Mouse (Mus musculus): Measurements from ENCODE around the gene Lats2. TPM values are rescaled to one million over a fixed set of nuclear protein-coding genes. Genes with fewer than 3 reads are reported as not detected.
"Not testable (repeated sequence)": the region's sequence is repeated elsewhere in the genome, so short reads cannot be mapped to it uniquely, and the experiment has no call there.

Gene Lats2
- polyA plus RNA-seq, 1 experiment from 2014 or later = 25.9 TPM

DNA sequence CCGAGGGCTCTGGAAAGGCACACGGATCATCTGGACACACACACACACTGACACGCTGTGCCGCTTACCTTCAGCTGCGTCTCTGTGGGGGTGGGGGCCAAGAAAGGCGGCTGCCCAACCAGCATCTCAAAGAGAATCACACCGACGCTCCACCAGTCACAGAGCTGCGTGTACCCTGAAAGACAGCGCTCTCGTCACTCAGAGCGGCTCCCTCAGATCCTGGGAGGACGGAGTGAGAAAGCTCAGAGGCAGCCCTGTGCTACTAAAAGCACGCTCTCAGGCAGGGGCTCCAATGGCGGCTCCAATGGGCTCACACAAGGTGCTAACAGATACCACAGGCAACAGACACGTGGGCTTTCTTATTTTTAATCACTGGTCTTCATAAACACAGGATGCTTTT lies 63.9 kb downstream of the Lats2 start:
- H3K27ac ChIP-seq (replicated peaks in 1 of 2; ENCODE audit: control insufficient read depth in 1 of 2, insufficient read depth in 1 of 2, low read depth in 2 of 2, low read length in 2 of 2) = no peak overlapping the region
- H3K4me2 ChIP-seq (ENCODE audit: low read length) = no peak overlapping the region

DNA sequence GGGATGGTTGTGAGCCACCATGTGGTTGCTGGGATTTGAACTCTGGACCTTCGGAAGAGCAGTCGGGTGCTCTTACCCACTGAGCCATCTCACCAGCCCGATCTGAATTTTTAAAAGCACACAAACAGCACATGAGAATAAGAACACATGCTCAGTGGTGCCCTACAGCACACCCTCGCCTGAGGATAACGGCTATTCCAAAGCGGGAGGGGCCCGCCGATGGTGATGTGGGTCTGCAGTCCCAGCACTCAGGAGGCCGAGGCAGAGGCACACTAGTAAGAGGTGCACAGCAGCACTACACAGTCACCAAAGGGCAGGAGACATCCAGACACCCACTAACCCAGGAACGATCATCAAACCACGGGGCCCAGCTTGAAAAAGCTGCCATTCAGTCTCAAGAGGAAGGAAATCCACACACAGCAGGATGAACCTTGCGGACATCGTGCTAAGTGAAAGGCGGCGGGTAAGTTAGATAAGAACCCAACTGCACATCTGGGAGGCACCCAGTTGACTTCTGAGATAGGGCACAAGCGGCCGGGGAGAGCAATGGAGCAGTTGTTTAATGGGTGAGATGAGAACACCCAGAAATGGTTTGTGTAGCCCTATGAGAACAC lies 65.6 kb downstream of the Lats2 start:
- Histone ChIP-seq H3K4me3 (ENCODE audit: control insufficient read depth in 1 of 2, insufficient read depth in 1 of 2, low read depth in 1 of 2, low read length in 2 of 2) (no peak overlapping the region), H3K27ac (replicated peaks in 1 of 2; ENCODE audit: control insufficient read depth in 1 of 2, insufficient read depth in 1 of 2, low read depth in 2 of 2, low read length in 2 of 2) (no peak overlapping the region), H3K9ac (ENCODE audit: low read length) (no peak overlapping the region), H3K36me3 (ENCODE audit: control insufficient read depth, insufficient read depth, low read length) (peaks cover 88% of the 10 kb centered on the region), H3K4me1 (ENCODE audit: control insufficient read depth in 2 of 2, insufficient read depth in 2 of 2, low read length in 2 of 2) (no peaks in the 10 kb centered on the region), H3K27me3 (ENCODE audit: control insufficient read depth, insufficient read depth, low read length) (no peaks in the 10 kb centered on the region), H3K9me3 (ENCODE audit: control insufficient read depth, low read length) (no peaks in the 10 kb centered on the region), H3K4me2 (ENCODE audit: low read length) (no peak overlapping the region)
- ATAC-seq (ENCODE audit: insufficient number of reproducible peaks, insufficient read depth, low FRiP score, low read depth) = no peak
- 80% methylated on average over 17 of the region's 17 CpGs for WGBS

More for the DNA sequence above, 63.9 kb downstream of the Lats2 start:
- no peak overlapping the region for H3K9ac ChIP-seq (ENCODE audit: low read length)
- ATAC-seq (ENCODE audit: insufficient number of reproducible peaks, insufficient read depth, low FRiP score, low read depth) = no peak
- no peak overlapping the region for H3K4me3 ChIP-seq (ENCODE audit: control insufficient read depth in 1 of 2, insufficient read depth in 1 of 2, low read depth in 1 of 2, low read length in 2 of 2)
- H3K36me3 ChIP-seq (ENCODE audit: control insufficient read depth, insufficient read depth, low read length) = peaks cover 90% of the 10 kb centered on the region
- no peaks in the 10 kb centered on the region for H3K27me3 ChIP-seq (ENCODE audit: control insufficient read depth, insufficient read depth, low read length)
- WGBS = 82% methylated on average over 16 of the region's 16 CpGs
- no peaks in the 10 kb centered on the region for H3K9me3 ChIP-seq (ENCODE audit: control insufficient read depth, low read length)
- no peaks in the 10 kb centered on the region for H3K4me1 ChIP-seq (ENCODE audit: control insufficient read depth in 2 of 2, insufficient read depth in 2 of 2, low read length in 2 of 2)

DNA sequence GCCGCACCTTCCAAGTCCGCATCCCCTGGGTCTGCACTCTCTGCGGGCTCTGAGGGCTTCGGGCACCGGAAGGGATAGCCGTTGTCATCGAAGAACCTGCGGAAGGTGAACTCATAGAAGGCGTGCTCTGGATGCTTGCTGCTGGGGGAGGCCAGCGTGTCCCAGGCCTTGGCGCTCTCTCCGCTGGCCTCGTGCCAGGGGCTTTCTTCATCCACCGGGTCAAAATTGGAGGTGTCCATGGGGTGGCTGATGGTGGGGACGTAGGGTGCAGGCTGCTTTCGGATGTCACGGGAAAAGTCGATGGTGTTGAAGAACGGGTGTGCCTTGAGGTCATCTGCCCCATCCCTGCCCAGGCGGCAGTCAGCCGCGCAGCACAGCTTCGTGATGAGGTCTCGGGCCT lies 66.9 kb downstream of the Lats2 start:
- no peak overlapping the region for H3K27ac ChIP-seq (replicated peaks in 1 of 2; ENCODE audit: control insufficient read depth in 1 of 2, insufficient read depth in 1 of 2, low read depth in 2 of 2, low read length in 2 of 2)
- H3K4me2 ChIP-seq (ENCODE audit: low read length) = no peak overlapping the region
- no peak overlapping the region for H3K4me3 ChIP-seq (ENCODE audit: control insufficient read depth in 1 of 2, insufficient read depth in 1 of 2, low read depth in 1 of 2, low read length in 2 of 2)
- H3K36me3 ChIP-seq (ENCODE audit: control insufficient read depth, insufficient read depth, low read length) = peaks cover 76% of the 10 kb centered on the region
- no peak overlapping the region for H3K9ac ChIP-seq (ENCODE audit: low read length)
- no peaks in the 10 kb centered on the region for H3K27me3 ChIP-seq (ENCODE audit: control insufficient read depth, insufficient read depth, low read length)
- no peaks in the 10 kb centered on the region for H3K4me1 ChIP-seq (ENCODE audit: control insufficient read depth in 2 of 2, insufficient read depth in 2 of 2, low read length in 2 of 2)
- WGBS = 91% methylated on average over 24 of the region's 24 CpGs
- H3K9me3 ChIP-seq (ENCODE audit: control insufficient read depth, low read length) = no peaks in the 10 kb centered on the region
- no peak for ATAC-seq (ENCODE audit: insufficient number of reproducible peaks, insufficient read depth, low FRiP score, low read depth)

DNA sequence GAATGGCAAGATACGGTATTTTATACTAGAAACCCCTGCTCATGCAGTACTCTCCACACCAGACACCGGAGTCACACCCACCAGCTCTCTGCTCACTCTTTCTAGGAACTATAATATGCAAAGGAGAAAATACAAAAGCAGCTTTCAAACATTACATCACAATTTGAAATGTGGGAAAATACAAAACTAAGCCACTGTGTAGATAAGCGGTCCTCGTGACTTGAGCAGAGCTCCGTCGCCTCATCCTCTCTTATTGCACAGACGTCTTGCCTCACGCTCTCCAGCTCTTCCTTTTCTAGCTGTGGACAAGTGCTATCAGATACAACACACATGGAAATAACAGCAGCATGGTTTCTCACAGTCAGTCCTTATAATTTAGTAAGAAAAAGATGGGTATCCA lies 67.5 kb downstream of the Lats2 start:
- Histone ChIP-seq H3K4me3 (ENCODE audit: control insufficient read depth in 1 of 2, insufficient read depth in 1 of 2, low read depth in 1 of 2, low read length in 2 of 2) (no peak overlapping the region), H3K27ac (replicated peaks in 1 of 2; ENCODE audit: control insufficient read depth in 1 of 2, insufficient read depth in 1 of 2, low read depth in 2 of 2, low read length in 2 of 2) (no peak overlapping the region), H3K9ac (ENCODE audit: low read length) (no peak overlapping the region), H3K36me3 (ENCODE audit: control insufficient read depth, insufficient read depth, low read length) (peaks cover 69% of the 10 kb centered on the region), H3K9me3 (ENCODE audit: control insufficient read depth, low read length) (no peaks in the 10 kb centered on the region), H3K4me1 (ENCODE audit: control insufficient read depth in 2 of 2, insufficient read depth in 2 of 2, low read length in 2 of 2) (no peaks in the 10 kb centered on the region), H3K27me3 (ENCODE audit: control insufficient read depth, insufficient read depth, low read length) (no peaks in the 10 kb centered on the region), H3K4me2 (ENCODE audit: low read length) (no peak overlapping the region)
- WGBS = 78% methylated on average over 8 of the region's 8 CpGs
- ATAC-seq (ENCODE audit: insufficient number of reproducible peaks, insufficient read depth, low FRiP score, low read depth) = no peak

DNA sequence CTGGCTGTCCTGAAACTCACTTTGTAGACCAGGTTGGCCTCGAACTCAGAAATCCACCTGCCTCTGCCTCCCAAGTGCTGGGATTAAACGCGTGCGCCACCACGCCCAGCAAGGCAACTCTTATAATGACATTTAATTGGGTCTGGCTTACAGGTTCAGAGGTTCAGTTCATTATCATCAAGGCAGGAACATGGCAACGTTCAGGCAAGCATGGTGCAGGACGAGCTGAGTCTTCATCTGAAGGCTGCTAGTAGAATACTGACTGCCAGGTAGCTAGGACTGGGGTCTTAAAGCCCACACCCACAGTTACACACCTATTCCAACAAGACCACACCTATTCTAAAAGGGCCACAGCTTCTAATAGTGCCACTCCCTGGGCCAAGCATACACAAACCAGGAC lies 70.1 kb downstream of the Lats2 start:
- 91% methylated on average over 7 of the region's 7 CpGs for WGBS
- H3K9me3 ChIP-seq (ENCODE audit: control insufficient read depth, low read length); H3K4me3 ChIP-seq (ENCODE audit: control insufficient read depth in 1 of 2, insufficient read depth in 1 of 2, low read depth in 1 of 2, low read length in 2 of 2); H3K9ac ChIP-seq (ENCODE audit: low read length); H3K27me3 ChIP-seq (ENCODE audit: control insufficient read depth, insufficient read depth, low read length); ATAC-seq (ENCODE audit: insufficient number of reproducible peaks, insufficient read depth, low FRiP score, low read depth); H3K4me2 ChIP-seq (ENCODE audit: low read length); H3K27ac ChIP-seq (replicated peaks in 1 of 2; ENCODE audit: control insufficient read depth in 1 of 2, insufficient read depth in 1 of 2, low read depth in 2 of 2, low read length in 2 of 2); H3K4me1 ChIP-seq (ENCODE audit: control insufficient read depth in 2 of 2, insufficient read depth in 2 of 2, low read length in 2 of 2): not testable (repeated sequence)
- H3K36me3 ChIP-seq (ENCODE audit: control insufficient read depth, insufficient read depth, low read length) = peaks cover 46% of the 10 kb centered on the region

DNA sequence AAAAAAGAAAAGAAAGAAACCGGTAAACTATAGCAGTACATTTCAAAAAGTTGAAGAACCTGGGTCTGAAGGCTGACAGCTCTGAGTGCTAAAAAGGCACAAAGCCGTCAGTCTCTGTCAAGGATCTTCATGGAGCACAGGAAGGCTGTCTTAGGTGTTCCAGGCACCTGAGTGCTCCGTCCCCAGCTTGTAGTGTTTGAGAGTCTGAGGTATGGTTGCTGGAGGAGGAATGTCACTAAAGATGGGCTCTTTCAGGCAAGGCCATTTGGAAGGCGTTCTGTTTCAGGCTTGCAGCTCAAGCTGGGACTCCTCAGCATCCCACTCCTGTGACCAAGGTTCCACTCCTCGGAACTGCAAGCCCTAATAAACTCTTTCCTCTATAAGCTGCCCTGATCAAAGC lies 70.7 kb downstream of the Lats2 start:
- no peak overlapping the region for H3K27ac ChIP-seq (replicated peaks in 1 of 2; ENCODE audit: control insufficient read depth in 1 of 2, insufficient read depth in 1 of 2, low read depth in 2 of 2, low read length in 2 of 2)
- no peak overlapping the region for H3K4me3 ChIP-seq (ENCODE audit: control insufficient read depth in 1 of 2, insufficient read depth in 1 of 2, low read depth in 1 of 2, low read length in 2 of 2)
- H3K4me2 ChIP-seq (ENCODE audit: low read length) = no peak overlapping the region
- H3K4me1 ChIP-seq (ENCODE audit: control insufficient read depth in 2 of 2, insufficient read depth in 2 of 2, low read length in 2 of 2) = no peaks in the 10 kb centered on the region
- peaks cover 40% of the 10 kb centered on the region for H3K36me3 ChIP-seq (ENCODE audit: control insufficient read depth, insufficient read depth, low read length)
- no peak overlapping the region for H3K9ac ChIP-seq (ENCODE audit: low read length)
- H3K27me3 ChIP-seq (ENCODE audit: control insufficient read depth, insufficient read depth, low read length) = no peaks in the 10 kb centered on the region
- 85% methylated on average over 5 of the region's 5 CpGs for WGBS
- H3K9me3 ChIP-seq (ENCODE audit: control insufficient read depth, low read length) = no peaks in the 10 kb centered on the region
- no peak for ATAC-seq (ENCODE audit: insufficient number of reproducible peaks, insufficient read depth, low FRiP score, low read depth)

DNA sequence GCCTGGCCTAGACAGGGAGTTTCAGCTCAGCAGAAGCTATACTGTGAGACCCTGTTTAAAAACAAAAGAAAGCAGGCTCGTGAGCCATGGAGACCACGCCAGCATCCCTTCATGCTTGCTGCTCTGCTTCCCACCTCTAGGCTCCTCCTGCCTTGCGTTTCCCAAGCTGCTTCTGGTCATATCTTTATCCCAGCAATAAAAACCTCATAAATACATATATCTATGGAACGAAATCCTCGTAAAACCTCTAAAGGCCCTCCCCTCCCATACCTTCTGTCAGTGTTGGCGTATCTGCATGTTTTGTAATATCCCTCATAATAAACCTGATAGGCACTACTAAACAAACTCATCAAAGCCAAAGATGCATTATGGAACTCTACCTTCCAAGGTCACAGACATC lies 71.5 kb downstream of the Lats2 start:
- Histone ChIP-seq H3K27ac (replicated peaks in 1 of 2; ENCODE audit: control insufficient read depth in 1 of 2, insufficient read depth in 1 of 2, low read depth in 2 of 2, low read length in 2 of 2) (no peak overlapping the region), H3K9me3 (ENCODE audit: control insufficient read depth, low read length) (no peaks in the 10 kb centered on the region), H3K9ac (ENCODE audit: low read length) (no peak overlapping the region), H3K4me2 (ENCODE audit: low read length) (no peak overlapping the region), H3K36me3 (ENCODE audit: control insufficient read depth, insufficient read depth, low read length) (peaks cover 34% of the 10 kb centered on the region), H3K27me3 (ENCODE audit: control insufficient read depth, insufficient read depth, low read length) (no peaks in the 10 kb centered on the region), H3K4me1 (ENCODE audit: control insufficient read depth in 2 of 2, insufficient read depth in 2 of 2, low read length in 2 of 2) (no peaks in the 10 kb centered on the region), H3K4me3 (ENCODE audit: control insufficient read depth in 1 of 2, insufficient read depth in 1 of 2, low read depth in 1 of 2, low read length in 2 of 2) (no peak overlapping the region)
- no peak for ATAC-seq (ENCODE audit: insufficient number of reproducible peaks, insufficient read depth, low FRiP score, low read depth)
- WGBS = 91% methylated on average over 6 of the region's 6 CpGs

DNA sequence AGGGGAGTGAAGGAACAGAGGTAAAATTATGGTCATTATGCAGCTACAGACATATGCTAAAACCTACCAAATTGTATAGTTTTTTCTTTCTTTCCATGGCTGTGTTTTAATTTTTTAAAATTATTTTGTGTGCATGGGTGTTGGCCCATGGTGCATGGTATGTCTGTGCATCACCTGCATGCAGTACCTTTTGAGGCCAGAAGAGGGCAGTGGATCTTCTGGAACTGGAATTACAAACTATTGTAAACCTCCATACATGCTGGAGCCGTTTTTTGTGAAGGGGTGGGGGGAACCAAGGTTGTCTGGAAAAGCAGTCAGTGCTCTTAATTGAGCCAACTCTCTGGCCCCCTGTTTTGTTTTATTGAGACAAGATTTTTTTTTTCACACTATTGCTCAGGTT lies 73.6 kb downstream of the Lats2 start:
- 5% methylated on average over 1 of the region's 1 CpGs for WGBS
- Histone ChIP-seq H3K27me3 (ENCODE audit: control insufficient read depth, insufficient read depth, low read length) (no peaks in the 10 kb centered on the region), H3K36me3 (ENCODE audit: control insufficient read depth, insufficient read depth, low read length) (peaks cover 14% of the 10 kb centered on the region), H3K27ac (replicated peaks in 1 of 2; ENCODE audit: control insufficient read depth in 1 of 2, insufficient read depth in 1 of 2, low read depth in 2 of 2, low read length in 2 of 2) (no peak overlapping the region), H3K4me1 (ENCODE audit: control insufficient read depth in 2 of 2, insufficient read depth in 2 of 2, low read length in 2 of 2) (no peaks in the 10 kb centered on the region), H3K9me3 (ENCODE audit: control insufficient read depth, low read length) (no peaks in the 10 kb centered on the region), H3K9ac (ENCODE audit: low read length) (no peak overlapping the region), H3K4me2 (ENCODE audit: low read length) (no peak overlapping the region), H3K4me3 (ENCODE audit: control insufficient read depth in 1 of 2, insufficient read depth in 1 of 2, low read depth in 1 of 2, low read length in 2 of 2) (no peak overlapping the region)
- no peak for ATAC-seq (ENCODE audit: insufficient number of reproducible peaks, insufficient read depth, low FRiP score, low read depth)
